Mouse (Mus musculus) kidney, adult 9 months (tissue): ENCODE measurements at regions not wholly inside any gene's neighbourhood (a gene's known extent, or its start where the extent isn't known, plus 50 kb on each side); places are given as distances from the start of the nearest gene placed in this dataset.

Source experiments
- DNase-seq: peaks from one replicate; pipeline ENCODE4 v3.0.0; 2022

DNA sequence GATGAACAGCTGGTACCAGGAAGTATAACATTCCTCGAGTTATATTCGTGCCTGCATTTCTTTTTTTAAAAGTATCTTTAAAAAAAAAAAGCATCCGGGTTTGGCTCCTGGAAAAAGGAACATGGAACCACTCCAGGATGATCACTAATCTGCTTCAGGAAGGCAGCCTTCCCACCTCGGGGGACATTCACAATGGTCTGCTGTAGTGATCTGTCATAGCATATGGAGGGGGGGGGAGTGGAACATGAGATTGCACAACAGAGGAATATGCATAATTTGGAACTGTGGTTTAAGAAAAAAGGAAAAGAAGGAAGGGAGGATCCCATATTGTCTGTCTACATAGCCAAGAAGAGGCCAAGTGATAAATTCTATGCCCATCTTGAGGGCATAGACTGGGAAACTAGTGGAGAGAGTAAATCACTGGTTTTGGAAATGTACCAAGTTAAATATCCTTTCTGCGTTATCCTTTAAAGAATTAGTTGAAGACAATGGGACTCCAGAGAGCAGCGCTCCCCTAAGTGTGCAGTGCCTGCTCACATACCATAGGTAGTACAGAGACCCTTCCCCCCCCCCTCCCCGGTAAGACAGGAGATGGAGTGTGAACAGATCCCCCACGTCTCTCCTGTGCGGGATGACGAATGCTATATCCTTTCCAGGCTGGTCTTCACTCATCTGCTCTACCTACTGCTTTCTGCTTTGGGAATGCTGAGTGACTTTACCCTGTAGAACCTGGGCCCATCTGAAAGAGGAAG lies 240.0 kb downstream of the Ndfip2 start:
- DNase-seq, result peak; percentile 8

DNA sequence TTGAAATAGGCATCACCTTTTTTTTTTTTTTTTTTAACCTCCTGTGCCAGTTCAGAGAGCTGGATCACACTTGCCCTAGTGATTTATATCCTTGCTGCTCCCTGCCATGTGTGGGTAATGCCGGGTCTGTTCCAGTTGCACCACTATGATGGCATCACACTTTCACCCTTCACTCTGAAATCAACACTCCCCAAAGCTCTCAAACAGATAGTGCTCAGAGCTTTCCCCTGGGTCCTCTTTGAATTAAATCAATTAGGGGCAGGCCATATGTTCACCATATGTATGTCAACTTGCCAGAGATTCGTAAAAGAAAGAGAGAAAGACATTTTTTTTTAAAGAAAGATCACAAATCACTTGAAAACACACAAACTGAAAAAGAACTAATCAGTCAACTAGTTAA lies 236.8 kb downstream of the Ndfip2 start:
- DNase-seq, result no peak

DNA sequence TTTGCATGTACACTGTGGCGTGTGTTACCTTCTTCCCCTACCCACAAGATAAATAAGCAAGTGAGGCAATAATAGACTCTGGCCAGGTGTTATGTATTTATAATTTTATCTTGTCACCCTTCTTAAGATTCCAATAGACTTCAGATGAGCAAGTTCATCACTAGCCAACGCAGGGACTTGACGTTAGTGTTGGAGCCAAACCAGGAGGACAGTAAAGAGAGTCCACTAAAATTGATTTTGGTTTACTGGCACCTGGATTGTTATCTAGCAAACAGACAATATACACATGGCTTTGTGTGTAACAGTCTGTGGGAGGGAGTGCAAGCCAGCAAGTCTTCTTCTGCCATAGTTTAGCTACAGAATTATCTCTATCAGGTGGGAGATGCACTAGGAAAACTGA lies 236.0 kb downstream of the Ndfip2 start:
- no peak for DNase-seq

DNA sequence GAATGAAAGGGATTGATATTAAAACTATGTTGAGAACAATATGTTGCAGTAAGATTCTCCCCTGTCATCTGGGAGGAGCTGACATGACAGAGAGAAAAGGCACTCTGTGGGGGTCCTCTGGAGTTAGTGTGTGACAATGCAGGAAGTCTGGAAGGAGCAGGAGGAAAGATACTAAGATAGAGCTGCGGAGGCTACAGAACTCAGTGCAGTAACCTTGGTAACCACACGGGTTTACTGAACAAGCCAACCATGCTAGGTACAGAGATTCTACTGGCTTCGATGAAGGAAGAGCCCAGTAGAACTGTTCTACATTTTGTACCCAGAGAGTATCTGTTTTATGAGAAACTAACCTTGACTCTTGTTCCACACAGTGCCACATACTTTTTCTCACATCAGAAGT lies 231.8 kb downstream of the Ndfip2 start:
- no peak for DNase-seq

DNA sequence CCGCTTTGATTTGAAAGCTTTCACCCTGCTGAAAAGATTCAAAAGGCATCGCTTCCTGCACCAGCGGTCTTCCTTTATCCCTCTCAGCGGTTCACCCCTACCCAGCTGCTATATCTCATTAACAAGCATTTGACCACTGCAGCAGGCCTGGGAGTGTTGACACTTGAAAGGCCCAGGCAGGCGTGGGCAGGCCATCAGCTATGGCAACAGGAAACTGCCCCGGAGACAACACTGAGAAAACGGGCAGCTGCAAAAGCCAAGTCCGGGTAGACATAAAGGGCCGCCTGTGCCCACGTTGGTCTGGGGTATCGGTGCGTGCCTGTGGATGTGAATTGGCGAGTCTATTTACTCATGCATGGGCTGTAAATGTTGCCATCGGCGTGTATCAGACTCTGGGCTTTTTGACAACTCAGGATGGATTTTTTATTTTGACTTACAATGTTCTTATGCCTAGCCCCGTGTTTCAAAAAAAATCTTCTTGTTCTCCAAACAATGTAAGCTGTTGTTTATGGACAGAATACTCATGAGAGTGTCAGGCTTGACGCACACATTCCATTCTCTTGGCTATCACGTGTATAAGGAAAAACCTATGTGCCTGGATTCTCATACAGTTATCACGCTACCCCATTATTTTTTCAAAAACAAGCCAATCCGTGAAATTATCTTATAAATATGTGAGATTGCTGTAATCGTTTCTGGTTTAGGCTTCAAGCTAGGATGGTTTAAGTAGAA lies 225.1 kb downstream of the Ndfip2 start:
- peak; percentile 24 for DNase-seq

DNA sequence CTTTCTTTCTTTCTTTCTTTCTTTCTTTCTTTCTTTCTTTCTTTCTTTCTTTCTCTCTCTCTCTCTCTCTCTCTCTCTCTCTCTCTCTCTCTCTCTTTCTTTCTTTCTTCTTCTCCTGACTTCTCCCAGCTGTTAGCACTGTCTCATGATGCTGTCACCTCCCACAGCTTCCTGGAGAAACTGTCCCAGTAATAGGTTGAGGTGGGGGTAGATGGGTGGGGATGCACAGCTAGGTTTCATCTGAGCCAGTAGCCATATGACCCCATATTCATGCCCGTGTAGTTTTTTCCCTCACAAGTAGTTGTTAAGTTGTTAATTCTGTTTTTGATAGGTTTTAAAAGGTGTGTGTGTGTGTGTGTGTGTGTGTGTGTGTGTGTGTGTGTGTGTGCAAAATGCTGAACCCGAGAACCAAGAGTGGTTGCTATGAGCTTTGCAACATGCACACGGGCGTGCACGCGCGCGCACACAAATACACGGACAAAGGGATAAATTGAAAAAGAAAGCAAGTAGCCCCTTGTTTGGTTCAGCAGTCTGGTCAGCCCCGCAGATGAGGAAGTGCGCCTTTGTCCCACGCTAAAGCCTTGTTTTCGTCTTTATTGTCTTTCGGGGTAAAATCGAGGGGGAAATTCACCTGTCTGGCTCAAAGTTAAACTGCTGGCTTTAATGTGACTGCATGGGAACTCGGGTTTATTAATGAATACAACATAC lies 224.4 kb downstream of the Ndfip2 start:
- no peak for DNase-seq

DNA sequence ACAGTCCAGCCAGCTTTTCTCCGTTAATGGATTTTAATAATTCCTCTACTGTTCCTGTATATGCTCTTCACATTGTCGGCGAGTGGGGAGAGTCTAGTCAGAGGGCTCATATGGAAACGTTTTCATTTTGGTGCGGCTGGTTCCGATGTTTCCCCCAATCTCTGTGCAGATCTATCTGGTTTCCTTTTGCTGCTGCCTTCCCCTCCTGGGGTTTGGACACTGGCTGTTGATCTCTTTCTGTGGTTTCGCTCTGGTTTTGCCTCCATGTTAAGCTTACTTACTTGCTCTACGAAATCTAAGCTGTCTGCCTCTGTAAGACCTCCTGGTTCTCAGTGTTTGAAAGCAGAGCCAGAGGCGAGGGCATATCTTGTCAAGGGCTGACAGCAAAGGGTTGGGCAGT lies 221.7 kb downstream of the Ndfip2 start:
- DNase-seq, result no peak

DNA sequence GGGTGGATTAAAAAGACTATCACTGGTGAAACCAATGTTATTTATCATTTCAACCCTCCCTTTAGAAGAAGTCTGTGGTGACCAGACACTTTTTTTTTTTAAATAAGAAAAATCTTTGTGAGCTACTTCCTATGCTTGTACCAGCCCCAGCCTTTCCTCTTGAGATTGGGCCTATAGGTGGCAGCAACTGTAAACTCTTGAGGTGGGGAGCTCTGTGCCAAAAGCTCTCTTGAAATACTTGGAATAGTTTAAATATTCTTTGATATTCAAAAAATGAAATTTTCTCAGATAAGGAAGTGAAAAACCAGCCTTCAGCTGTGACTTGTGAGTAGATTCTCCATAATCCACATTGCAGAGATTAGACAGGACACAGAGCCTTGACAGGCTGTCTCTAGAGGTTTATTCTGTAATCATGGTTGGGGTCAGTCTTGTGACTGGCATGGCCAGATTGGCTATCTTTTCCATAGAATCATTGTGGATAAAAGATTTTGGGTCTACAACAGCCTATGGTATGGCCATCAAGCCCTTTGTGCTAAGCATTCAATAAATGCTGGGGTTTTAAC lies 216.7 kb downstream of the Ndfip2 start:
- peak; percentile 53 for DNase-seq

DNA sequence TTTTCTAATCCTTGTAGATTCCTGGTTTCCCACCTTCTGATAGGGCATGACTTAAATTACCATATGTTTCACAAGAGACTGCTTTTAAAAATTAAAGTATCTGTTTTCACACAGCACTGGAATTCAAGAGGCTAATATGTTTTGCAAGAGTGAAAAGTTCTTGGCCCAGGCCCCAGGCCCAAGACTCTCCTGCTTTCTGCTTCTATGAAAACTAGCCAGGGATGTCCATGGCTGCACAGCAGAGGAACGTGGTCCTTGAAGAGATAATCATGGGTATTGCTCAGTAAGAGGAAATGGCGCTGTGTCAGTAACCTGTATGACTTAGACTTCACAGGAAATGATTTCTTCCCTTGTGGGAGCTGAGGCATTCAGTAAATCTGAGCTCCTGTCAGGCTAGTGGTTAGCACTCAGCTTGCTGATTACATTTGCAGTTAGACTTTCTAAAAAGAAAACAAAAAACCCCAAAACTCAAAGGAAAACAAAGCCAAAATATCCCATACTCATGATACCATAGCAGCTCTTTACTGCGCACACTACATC lies 190.6 kb downstream of the Ndfip2 start:
- no peak for DNase-seq

DNA sequence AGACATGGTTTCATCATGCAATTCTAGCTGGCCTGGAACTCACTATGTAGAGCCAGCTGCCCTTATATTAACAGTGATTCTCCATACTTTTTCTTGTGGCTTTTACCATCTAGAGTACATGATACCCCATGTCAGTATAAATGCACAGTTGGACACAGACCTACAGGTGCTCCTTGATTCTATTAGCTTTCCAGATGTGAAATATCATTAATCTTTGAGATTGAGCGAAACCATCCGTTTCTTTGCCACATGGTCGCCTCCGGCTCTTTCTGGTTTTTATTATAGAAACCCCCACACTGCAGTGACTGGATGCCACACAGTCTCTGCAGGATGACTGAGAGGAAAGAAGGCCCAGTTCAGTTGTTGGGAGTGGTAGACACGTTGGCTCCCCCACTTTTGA lies 188.7 kb downstream of the Ndfip2 start:
- DNase-seq, result no peak

DNA sequence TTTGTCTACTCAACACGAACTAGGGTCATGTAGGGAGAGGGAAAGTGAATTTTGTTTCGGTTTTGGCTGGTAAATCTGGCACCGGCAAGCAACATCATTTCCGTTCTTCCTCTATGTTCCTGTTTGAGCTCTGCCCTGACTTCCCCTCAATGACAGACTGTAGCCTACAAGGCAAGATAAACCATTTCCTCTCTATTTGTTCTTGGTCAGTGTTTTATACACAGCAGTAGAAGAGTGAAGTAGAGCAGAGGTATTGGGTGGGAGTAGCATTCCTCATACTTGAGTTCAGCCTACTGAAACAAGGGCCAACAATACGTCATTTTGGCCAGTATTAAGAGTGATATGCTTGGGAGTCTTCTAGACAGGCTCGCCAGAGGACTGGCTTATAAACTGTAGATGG lies 177.0 kb downstream of the Ndfip2 start:
- DNase-seq, result peak; percentile 41

DNA sequence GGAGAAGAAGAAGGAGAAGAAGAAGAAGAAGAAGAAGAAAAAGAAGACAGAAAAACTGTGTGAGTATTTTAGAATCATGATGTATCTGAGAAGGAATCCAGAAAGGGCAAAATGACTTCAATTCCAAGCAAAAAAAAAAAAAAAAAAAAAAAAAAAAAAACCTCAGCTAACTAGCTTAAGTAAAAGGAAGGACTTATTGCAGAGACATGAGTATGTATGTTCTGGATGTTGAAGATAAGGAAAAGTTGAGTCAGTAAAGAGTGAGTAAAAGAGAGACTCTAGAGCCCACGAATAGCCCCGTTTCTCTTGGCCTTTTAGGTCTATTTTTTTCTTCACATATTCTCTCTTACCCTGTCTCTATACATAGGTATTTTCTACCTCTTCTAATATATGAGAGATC lies 175.1 kb downstream of the Ndfip2 start:
- DNase-seq, result no peak

DNA sequence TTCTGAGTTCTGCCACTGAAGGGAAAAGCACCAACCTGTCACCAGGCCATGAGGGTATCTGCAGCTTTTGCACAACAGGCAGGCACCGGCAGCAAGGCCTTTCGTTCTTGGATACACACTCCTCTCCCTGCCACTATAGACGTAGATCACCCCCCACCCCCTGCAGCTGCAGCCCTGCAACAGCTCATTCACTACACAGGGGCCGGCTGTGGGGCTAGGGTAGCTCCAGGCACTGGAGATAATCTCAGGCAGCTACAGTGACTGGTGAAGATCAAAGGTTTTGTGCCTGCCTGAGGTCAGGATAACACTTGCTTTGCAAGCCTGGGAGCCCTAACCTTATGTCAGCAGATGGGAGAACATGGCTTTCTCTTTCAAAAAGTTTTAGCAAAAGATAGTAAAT lies 174.3 kb downstream of the Ndfip2 start:
- DNase-seq, result no peak

DNA sequence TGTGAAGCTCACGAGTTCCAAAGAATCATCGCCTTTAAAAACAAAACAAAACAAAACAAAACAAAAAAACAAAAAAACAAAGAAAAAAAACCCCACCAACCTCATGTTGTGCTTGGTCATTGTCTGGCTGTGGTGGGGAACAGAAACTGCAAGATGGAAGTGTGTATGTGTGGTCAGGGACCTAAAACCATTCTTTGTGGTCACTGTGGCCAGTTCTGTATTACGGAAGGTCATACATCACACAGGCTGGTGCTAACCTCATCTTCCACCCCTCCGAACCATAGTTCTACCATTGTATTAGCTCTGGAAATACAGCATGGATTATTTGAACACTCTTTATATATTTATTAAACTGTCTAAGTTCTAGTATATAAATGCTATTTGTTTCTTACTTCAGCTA lies 173.2 kb downstream of the Ndfip2 start:
- DNase-seq, result no peak

DNA sequence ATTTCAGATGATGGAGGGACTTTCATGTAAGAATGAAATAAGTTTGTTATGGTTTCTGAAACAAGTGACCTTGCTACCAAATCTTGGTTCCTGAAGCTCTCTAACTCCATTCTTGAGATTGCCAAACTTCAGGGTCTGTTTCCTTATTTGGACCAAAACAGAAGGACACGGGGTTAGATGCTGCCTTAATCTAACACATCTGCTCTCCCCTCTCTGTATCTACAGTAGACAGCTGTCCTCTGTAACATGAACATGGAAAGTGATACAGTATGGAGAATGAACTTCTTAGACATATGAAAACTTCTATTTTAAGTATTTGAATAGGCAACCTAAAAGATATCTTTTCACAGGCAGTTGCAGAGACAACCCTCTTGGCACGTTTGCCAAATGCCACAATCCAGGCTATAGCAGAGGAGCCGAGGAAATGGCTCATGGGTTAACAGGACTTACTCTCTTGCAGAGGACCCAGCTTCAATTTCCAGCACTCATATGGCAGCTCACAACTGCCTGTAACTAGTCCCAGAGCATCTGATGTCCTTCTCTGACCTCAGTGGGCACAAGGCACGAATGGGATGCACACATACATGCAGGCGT lies 171.4 kb downstream of the Ndfip2 start:
- no peak for DNase-seq

DNA sequence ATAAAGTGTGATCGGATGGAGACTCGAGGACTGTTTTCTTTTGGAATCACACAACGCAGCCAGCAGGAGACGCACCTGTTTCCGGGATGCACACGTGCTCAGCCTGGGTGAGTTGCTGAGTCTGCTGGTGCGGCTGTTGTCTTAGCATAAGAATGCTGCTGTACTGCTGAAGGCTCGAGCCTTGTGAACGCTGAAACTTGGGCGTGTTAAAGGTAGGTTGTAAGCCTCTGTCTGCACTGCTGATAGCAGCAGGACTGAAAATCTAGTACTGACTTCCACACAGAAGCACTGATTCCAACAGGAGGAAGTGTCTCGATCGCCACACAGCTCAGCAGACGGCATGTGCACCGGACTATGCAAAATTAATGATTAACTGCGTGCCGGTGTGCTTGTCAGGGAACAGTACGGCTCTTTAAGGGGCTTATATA lies 169.1 kb downstream of the Ndfip2 start:
- DNase-seq, result peak; percentile 73

DNA sequence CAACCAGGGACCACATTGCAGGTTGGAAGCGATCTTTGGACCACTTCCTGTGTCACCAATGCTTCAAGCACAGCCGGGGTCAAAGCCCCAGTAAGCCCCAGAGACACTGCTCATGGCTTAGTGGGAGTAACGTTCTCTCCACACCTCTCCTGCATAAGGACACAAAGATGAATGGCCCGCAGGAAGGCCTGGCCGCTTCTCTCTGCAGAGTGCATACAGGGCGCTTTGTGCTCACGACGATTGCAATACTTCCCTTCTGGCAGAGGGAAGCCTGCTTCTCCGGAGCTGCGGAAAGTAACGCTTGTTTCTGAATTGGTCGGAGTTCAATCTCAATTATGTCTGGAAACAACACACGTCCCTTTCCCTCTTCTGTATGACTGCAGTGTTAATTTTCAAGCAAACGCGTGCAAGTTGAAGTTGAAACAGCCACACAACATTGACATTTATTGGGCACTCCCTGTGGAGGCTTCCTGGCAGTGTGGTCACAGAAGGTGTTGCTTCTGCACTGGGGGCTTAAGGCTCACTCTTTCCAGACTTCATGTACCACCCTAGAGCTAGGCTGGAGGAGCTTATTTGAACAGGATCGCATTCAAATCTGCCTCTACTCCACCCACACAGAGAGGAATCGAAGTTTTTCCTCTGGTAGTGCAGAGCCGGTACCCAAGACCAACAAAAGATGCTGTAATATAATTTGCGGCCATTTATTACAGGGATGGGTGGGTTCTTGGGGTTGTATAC lies 168.4 kb downstream of the Ndfip2 start:
- no peak for DNase-seq

DNA sequence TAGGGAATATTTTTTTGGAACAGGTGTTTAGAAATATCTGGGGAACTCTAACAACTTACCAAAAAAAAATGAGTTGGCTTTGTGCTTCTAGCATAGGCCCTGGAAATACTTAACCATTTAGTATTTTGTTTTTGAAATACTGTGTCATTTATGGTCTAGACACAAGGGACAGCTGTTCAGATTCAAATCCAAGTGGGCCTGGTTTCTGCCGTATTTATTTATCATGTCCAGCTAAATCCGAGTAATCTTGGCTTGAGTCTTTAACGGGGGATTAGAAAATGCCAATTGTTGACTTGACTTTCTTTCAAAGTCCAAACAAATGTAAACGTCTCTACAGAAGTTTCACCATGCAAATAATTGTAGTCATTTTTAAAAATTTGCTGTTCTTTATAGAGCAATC lies 159.6 kb downstream of the Ndfip2 start:
- no peak for DNase-seq

DNA sequence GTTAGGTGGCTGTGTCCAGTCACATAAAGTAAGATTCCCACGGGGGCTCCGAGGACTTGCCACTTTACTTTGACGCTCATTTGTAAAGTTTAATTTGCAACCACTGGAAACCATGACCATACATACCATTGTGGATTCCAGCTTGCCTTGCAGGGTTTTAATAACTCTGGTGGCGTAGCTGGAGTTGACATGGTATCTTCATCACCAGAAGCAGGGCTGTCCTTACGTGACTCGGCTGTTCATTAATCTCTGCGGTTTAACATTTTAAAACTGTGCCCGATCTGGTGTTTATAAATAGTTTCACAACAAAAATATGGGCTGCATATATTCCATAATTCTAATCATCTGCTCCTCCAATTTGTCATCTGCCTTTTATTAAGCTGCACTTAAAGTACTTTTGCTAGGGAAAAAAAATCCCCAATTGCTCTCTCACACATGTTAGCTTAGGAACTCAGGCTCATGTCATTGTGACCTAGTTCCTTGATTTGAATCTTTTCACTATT lies 159.1 kb downstream of the Ndfip2 start:
- no peak for DNase-seq

DNA sequence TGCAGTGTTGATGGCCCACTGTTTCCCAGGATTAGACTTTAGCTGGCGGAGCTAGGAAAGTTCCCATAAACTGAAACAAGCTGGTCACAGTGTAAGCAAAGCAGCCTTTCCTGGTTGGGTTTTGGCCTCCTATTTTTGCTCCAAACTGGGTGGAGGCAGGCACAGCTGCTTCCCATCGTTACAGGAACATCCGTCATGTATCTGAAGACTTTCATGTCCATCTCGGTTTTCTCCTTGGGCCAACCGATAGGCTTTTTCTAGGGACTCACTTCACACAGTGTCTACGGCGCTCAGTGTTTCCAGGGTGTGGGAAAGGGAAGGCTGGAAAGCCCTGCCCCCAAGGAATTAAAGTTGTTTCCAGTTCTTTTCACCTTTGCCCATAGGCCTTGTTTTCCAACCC lies 158.6 kb downstream of the Ndfip2 start:
- DNase-seq, result no peak

DNA sequence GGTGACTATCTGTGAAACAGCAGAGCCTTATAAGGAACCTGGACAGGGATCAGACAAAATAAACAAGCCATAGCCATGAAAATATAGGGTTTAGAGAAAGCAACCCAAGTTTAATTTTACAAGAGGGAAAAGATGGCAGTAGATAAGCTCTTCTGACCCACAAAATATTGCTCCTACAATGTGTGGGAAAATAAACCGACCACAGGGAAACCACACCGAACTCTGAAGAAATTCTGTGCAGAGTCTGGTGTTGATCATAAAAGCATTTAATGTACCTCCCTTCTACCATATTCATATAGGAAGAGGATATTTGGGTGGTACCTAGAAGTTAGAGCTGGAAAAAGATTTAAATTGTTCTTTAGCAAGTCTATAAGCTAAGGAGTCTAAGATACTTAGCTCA lies 146.3 kb downstream of the Ndfip2 start:
- DNase-seq, result no peak

DNA sequence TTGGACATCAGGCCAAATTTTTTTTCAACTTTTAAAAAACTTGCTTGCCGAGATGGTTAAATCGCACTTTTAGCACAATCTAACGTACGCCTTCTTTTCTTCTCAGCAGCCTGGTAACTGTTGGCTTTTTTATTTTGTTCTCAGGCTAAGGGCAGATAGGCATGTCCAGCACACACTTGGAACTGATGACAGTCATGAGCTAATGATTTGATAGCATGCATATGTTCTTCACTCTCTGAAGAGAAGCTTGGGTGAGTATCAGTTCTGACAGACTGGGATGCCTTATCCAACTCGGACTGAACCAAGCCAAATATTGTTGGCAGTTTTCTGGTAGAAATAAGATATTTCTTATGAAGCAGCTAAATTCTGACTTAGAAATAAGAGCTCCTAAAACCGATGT lies 145.9 kb downstream of the Ndfip2 start:
- no peak for DNase-seq
